Mouse (Mus musculus) limb, embryonic 15.5 days (tissue): ENCODE measurements around the gene Gm10320. TPM values are rescaled to one million over a fixed set of nuclear protein-coding genes. Genes with fewer than 3 reads are reported as not detected.
A peak's percentile ranks its signal among the peaks of the same experiment; 100 is the strongest.

ENCODE experiments used
- ATAC-seq: fragments of 200-750 bp; cut with Nextera tagmentation; 2 replicates; pipeline ENCODE4 v1.8.0; 2017; ENCODE audit warnings: low read depth, moderate TSS enrichment; ENCODE audit not compliant: insufficient number of reproducible peaks, low FRiP score, low TSS enrichment
- H3K27ac ChIP-seq: fragments of 300-500 bp; sonication (generic); 2 replicates; pipeline ENCODE4 v1.5.1; 2015; ENCODE audit warnings: moderate library complexity, mild to moderate bottlenecking, inconsistent platforms
- H3K27me3 ChIP-seq: fragments of 300-500 bp; sonication (generic); 2 replicates; pipeline ENCODE4 v1.6.1; 2015; ENCODE audit warnings: inconsistent platforms
- H3K36me3 ChIP-seq: fragments of 300-500 bp; sonication (generic); 2 replicates; pipeline ENCODE4 v1.6.1; 2015; ENCODE audit warnings: inconsistent platforms
- H3K4me1 ChIP-seq: fragments of 300-500 bp; sonication (generic); 2 replicates; pipeline ENCODE4 v1.6.1; 2015; ENCODE audit warnings: inconsistent platforms
- H3K4me2 ChIP-seq: fragments of 300-500 bp; sonication (generic); 2 replicates; pipeline ENCODE4 v1.6.1; 2015; ENCODE audit warnings: mild to moderate bottlenecking, inconsistent platforms
- H3K4me3 ChIP-seq: fragments of 300-500 bp; sonication (generic); 2 replicates; pipeline ENCODE4 v1.5.1; 2015; ENCODE audit warnings: mild to moderate bottlenecking, inconsistent platforms
- H3K9ac ChIP-seq: fragments of 300-500 bp; sonication (generic); 2 replicates; pipeline ENCODE4 v1.6.1; 2015; ENCODE audit warnings: inconsistent platforms
- H3K9me3 ChIP-seq: fragments of 300-500 bp; sonication (generic); 2 replicates; pipeline ENCODE4 v1.6.1; 2016; ENCODE audit warnings: inconsistent platforms
- WGBS: fragments of 180-500 bp; shearing (Covaris S2); methylation state at CpG from one replicate; pipeline ENCODE4 v1.1.7; 2015; 5-methylcytosine and 5-hydroxymethylcytosine counted together
- polyA plus RNA-seq: library from polyadenylated mRNA; unstranded; fragments of >200 nt; fragmentation: Nextera tagmentation; extraction: Ambion mirVana; gene quantifications from 2 replicates; pipeline ENCODE4 v1.2.1, GENCODE M21; 2015

Gene Gm10320
- polyA plus RNA-seq, 1 experiment from 2014 or later, result 1.3 TPM

DNA sequence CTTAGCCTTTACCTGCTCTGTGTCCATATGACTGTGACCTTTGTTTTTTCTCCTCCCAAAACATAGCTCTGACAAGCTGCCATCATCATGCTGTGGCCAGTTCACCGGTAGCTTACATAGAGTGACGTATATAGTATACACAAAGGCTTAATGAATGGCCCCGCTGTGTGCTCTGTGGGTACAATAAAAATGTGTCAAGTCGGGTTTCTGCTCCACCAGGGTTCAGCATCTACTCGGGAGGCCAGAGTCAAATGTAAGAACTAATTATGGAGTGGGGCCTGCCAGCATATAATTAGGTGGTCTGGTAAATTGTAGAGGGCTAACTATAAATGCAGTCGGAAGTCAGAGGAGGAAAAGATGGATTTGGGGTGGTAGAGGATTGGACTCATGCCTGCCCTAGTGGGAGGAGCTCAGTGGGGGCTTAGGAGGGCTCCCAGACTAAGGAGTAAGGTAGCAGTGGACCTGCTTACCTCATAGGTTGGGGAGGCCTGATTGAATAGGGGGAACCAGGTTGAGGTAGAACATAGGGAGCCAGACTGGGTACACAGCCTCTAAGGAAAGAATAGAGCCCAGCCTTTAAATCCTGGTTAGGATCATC, 32.0 kb upstream of the Gm10320 start:
- H3K27ac ChIP-seq, result no peak overlapping the region
- peaks cover 3% of the 10 kb centered on the region; the same call in 1 of the 2 replicates for H3K4me1 ChIP-seq
- H3K9me3 ChIP-seq, result 0 out of 2 replicates have a peak, but pooled peaks cover 3% of the 10 kb centered on the region
- H3K4me3 ChIP-seq, result no peak overlapping the region
- H3K9ac ChIP-seq, result no peak overlapping the region
- H3K4me2 ChIP-seq, result no peak overlapping the region
- 26% methylated on average over 6 of the region's 6 CpGs for WGBS
- 0 out of 2 replicates have a peak, but pooled peaks cover 4% of the 10 kb centered on the region for H3K27me3 ChIP-seq
- no peaks in the 10 kb centered on the region for H3K36me3 ChIP-seq
- ATAC-seq, result no peak; the same call in 1 of the 2 replicates

GRCm38 (mm10) chr13:98518341-98518740, 26.5 kb upstream of the Gm10320 start:
- H3K27ac ChIP-seq, result no peak overlapping the region
- WGBS, result 9% methylated on average over 11 of the region's 11 CpGs

DNA sequence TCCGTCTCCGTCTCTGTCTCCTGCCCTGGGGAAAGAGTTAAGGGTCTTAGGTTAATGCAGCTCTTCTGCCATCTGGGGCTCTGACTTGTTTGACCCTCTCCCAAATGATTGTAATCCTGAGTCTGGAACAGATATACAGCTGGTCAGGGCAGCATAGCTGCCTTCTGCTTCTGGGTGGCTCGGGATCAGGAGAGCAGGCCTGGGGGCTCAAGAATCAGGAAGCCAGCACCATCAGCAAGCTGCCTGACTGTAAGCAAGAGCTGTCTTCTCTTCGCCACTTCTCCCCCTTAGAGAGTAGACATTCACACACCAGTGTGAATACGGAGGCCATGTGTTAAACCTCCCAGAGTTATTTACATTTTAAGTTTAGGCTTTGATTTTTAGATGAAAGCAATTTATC, 25.9 kb upstream of the Gm10320 start:
- 0 out of 2 replicates have a peak, but pooled peaks cover 3% of the 10 kb centered on the region for H3K9me3 ChIP-seq
- H3K4me3 ChIP-seq, result no peak overlapping the region
- no peak overlapping the region for H3K4me2 ChIP-seq
- peaks cover 8% of the 10 kb centered on the region for H3K4me1 ChIP-seq
- no peaks in the 10 kb centered on the region for H3K36me3 ChIP-seq
- no peak for ATAC-seq
- H3K27me3 ChIP-seq, result 0 out of 2 replicates have a peak, but pooled peaks cover 4% of the 10 kb centered on the region
- H3K27ac ChIP-seq, result no peak overlapping the region
- H3K9ac ChIP-seq, result no peak overlapping the region
- WGBS, result 34% methylated on average over 5 of the region's 5 CpGs

More at GRCm38 (mm10) chr13:98518341-98518740, 26.5 kb upstream of the Gm10320 start:
- Histone ChIP-seq H3K4me3 (no peak overlapping the region), H3K36me3 (no peaks in the 10 kb centered on the region), H3K9ac (no peak overlapping the region), H3K4me2 (no peak overlapping the region), H3K9me3 (0 out of 2 replicates have a peak, but pooled peaks cover 3% of the 10 kb centered on the region), H3K27me3 (0 out of 2 replicates have a peak, but pooled peaks cover 4% of the 10 kb centered on the region), H3K4me1 (peaks cover 8% of the 10 kb centered on the region)
- ATAC-seq, result no peak

DNA sequence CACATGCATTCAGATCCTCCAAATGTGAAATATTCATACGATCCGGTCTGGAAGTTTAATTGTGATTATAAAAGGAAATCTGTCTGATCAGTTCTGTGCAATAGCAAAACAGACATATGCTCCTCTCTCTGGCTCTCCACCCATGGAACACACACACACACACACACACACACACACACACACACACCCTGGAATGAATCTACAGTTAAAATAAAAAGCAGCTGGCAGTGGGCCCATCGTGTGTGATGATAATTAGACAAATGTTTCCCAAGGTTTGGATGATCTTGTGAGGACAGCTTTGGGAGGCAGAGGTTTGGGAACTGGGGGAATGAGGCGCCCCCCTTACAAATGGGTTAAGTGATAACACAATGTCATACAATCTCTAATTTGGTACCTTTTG, 25.2 kb upstream of the Gm10320 start:
- H3K4me1 ChIP-seq, result peaks cover 8% of the 10 kb centered on the region
- H3K4me3 ChIP-seq, result no peak overlapping the region
- H3K36me3 ChIP-seq, result no peaks in the 10 kb centered on the region
- 0 out of 2 replicates have a peak, but pooled peaks cover 4% of the 10 kb centered on the region for H3K27me3 ChIP-seq
- no peaks in the 10 kb centered on the region for H3K9me3 ChIP-seq
- no peak for ATAC-seq
- no peak overlapping the region for H3K27ac ChIP-seq
- no peak overlapping the region for H3K9ac ChIP-seq
- 69% methylated on average over 4 of the region's 4 CpGs for WGBS
- H3K4me2 ChIP-seq, result no peak overlapping the region

GRCm38 (mm10) chr13:98512066-98512465, 20.3 kb upstream of the Gm10320 start:
- H3K4me2 ChIP-seq, result no peak overlapping the region
- peaks cover 14% of the 10 kb centered on the region for H3K27me3 ChIP-seq
- WGBS, result 73% methylated on average over 4 of the region's 4 CpGs
- no peak overlapping the region for H3K4me3 ChIP-seq
- ATAC-seq, result no peak
- H3K9me3 ChIP-seq, result no peaks in the 10 kb centered on the region
- H3K9ac ChIP-seq, result no peak overlapping the region
- H3K36me3 ChIP-seq, result no peaks in the 10 kb centered on the region
- H3K4me1 ChIP-seq, result no peaks in the 10 kb centered on the region
- H3K27ac ChIP-seq, result no peak overlapping the region

- Histone ChIP-seq H3K27ac (no peak overlapping the region), H3K9me3 (no peaks in the 10 kb centered on the region), H3K4me1 (peaks cover 24% of the 10 kb centered on the region), H3K27me3 (peaks cover 58% of the 10 kb centered on the region), H3K36me3 (no peaks in the 10 kb centered on the region), H3K4me2 (no peak overlapping the region), H3K9ac (no peak overlapping the region), H3K4me3 (no peak overlapping the region)
- ATAC-seq, result no peak
- WGBS, result 61% methylated on average over 2 of the region's 2 CpGs
Observed at GRCm38 (mm10) chr13:98507656-98508055, 15.9 kb upstream of the Gm10320 start.

GRCm38 (mm10) chr13:98506496-98506895, 14.7 kb upstream of the Gm10320 start:
- Histone ChIP-seq H3K27ac (no peak overlapping the region), H3K27me3 (peaks cover 69% of the 10 kb centered on the region), H3K4me3 (no peak overlapping the region), H3K9ac (no peak overlapping the region), H3K4me1 (peaks cover 27% of the 10 kb centered on the region), H3K36me3 (no peaks in the 10 kb centered on the region), H3K4me2 (no peak overlapping the region), H3K9me3 (no peaks in the 10 kb centered on the region)
- ATAC-seq, result no peak
- 21% methylated on average over 4 of the region's 4 CpGs for WGBS

DNA sequence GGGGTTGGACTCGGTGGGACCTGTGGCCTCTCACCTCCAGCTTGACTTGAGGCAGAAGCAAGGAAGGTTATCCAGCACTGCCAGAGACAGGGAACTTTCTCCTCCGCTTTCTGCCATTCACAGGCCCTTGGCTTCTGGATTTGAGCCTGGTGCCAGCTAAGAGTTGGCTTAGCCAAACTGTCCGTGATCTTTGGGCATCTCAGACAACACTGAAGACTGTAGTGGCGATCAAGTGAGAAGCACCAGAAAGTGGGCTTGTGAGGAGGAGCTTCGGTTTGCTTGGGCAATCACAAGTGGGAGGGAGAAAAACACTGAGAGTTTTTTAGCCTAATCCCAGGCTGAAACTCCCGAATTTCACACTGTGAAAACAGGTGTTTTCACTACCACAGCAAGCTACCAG, 14.2 kb upstream of the Gm10320 start:
- no peaks in the 10 kb centered on the region for H3K36me3 ChIP-seq
- no peak for ATAC-seq
- H3K4me2 ChIP-seq, result no peak overlapping the region
- H3K4me1 ChIP-seq, result peaks cover 27% of the 10 kb centered on the region
- H3K27me3 ChIP-seq, result peaks cover 74% of the 10 kb centered on the region
- 27% methylated on average over 6 of the region's 6 CpGs for WGBS
- no peaks in the 10 kb centered on the region for H3K9me3 ChIP-seq
- H3K9ac ChIP-seq, result no peak overlapping the region
- no peak overlapping the region for H3K4me3 ChIP-seq
- H3K27ac ChIP-seq, result no peak overlapping the region

- Histone ChIP-seq H3K4me3 (peak overlapping the region; percentile 43), H3K27me3 (peaks cover 80% of the 10 kb centered on the region), H3K36me3 (no peaks in the 10 kb centered on the region), H3K4me2 (peak overlapping the region; percentile 83; the same call in 1 of the 2 replicates), H3K27ac (no peak overlapping the region), H3K9me3 (no peaks in the 10 kb centered on the region), H3K4me1 (peaks cover 27% of the 10 kb centered on the region), H3K9ac (no peak overlapping the region)
- no peak for ATAC-seq
- WGBS, result 12% methylated on average over 11 of the region's 11 CpGs
Observed at GRCm38 (mm10) chr13:98505489-98505857, 13.7 kb upstream of the Gm10320 start.

- WGBS, result under 1% methylated on average over 38 of the region's 51 CpGs
- Histone ChIP-seq H3K9me3 (no peaks in the 10 kb centered on the region), H3K27me3 (peaks cover 86% of the 10 kb centered on the region), H3K4me3 (peak overlapping the region; percentile 43), H3K4me2 (peak overlapping the region; percentile 83), H3K36me3 (no peaks in the 10 kb centered on the region), H3K27ac (no peak overlapping the region), H3K9ac (no peak overlapping the region), H3K4me1 (peaks cover 27% of the 10 kb centered on the region)
- peak; percentile 41; the same call in 1 of the 2 replicates for ATAC-seq
Observed at GRCm38 (mm10) chr13:98504661-98505488, 13.1 kb upstream of the Gm10320 start.

DNA sequence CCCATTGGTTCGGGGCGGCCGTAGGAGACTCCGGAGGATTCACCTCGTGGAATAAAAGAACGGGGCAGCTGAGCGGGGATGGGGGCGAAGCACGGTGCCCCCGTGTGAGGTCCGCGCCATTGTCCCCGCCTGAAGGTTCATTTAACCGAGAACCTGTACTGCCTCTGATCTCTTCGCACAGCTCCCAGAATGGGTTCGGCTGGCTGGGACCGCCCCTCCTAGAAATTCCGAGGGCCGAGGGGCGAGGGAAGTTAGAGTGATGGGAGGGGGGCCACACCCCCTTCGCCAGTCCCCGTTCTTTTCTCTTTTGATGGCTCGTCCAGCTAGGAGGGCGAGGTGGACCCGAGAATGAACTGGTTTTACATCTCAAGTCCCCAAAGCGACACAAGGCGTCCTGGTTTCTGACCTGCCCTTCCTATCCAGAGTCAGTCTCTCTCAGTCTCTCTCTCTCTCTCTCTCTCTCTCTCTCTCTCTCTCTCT, 12.4 kb upstream of the Gm10320 start:
- WGBS, result under 1% methylated on average over 27 of the region's 27 CpGs
- ATAC-seq, result peak; percentile 46; the same call in 1 of the 2 replicates
- H3K4me3 ChIP-seq, result peak overlapping the region; percentile 43
- H3K4me2 ChIP-seq, result peak overlapping the region; percentile 83
- H3K9me3 ChIP-seq, result no peaks in the 10 kb centered on the region
- H3K9ac ChIP-seq, result no peak overlapping the region
- no peak overlapping the region for H3K27ac ChIP-seq
- H3K36me3 ChIP-seq, result no peaks in the 10 kb centered on the region
- peaks cover 90% of the 10 kb centered on the region for H3K27me3 ChIP-seq
- peaks cover 27% of the 10 kb centered on the region for H3K4me1 ChIP-seq

GRCm38 (mm10) chr13:98503601-98504000, 11.8 kb upstream of the Gm10320 start:
- ATAC-seq, result no peak
- H3K36me3 ChIP-seq, result no peaks in the 10 kb centered on the region
- no peaks in the 10 kb centered on the region for H3K9me3 ChIP-seq
- 4% methylated on average over 8 of the region's 8 CpGs for WGBS
- H3K4me3 ChIP-seq, result no peak overlapping the region
- H3K9ac ChIP-seq, result no peak overlapping the region
- H3K27me3 ChIP-seq, result peaks cover 96% of the 10 kb centered on the region
- H3K4me1 ChIP-seq, result peaks cover 30% of the 10 kb centered on the region
- peak overlapping the region; percentile 83; the same call in 1 of the 2 replicates for H3K4me2 ChIP-seq
- no peak overlapping the region for H3K27ac ChIP-seq
